Mouse (Mus musculus): Measurements from ENCODE around the gene Igf2bp1. TPM values are rescaled to one million over a fixed set of nuclear protein-coding genes. Genes with fewer than 3 reads are reported as not detected.

Gene Igf2bp1
- polyA plus RNA-seq, 1 experiment = 33.4 TPM

GRCm38 (mm10) chr11:96028130-96028529 is 22.4 kb upstream of the Igf2bp1 start:
- TF ChIP-seq GATA1 (IDR thresholded peaks at IDR 0.05; ENCODE audit: low read length) = no peak

- no peak for TF ChIP-seq GATA1 (IDR thresholded peaks at IDR 0.05; ENCODE audit: low read length)
Observed at GRCm38 (mm10) chr11:96020622-96021021, 14.9 kb upstream of the Igf2bp1 start.

- no peak for TF ChIP-seq GATA1 (IDR thresholded peaks at IDR 0.05; ENCODE audit: low read length)
Observed at GRCm38 (mm10) chr11:96017941-96018351, 12.2 kb upstream of the Igf2bp1 start.

GRCm38 (mm10) chr11:96015421-96015820 is 9.7 kb upstream of the Igf2bp1 start:
- TF ChIP-seq GATA1 (IDR thresholded peaks at IDR 0.05; ENCODE audit: low read length) = no peak

- TF ChIP-seq GATA1 (IDR thresholded peaks at IDR 0.05; ENCODE audit: low read length) = no peak
Observed at GRCm38 (mm10) chr11:96011982-96012381, 6.2 kb upstream of the Igf2bp1 start.

GRCm38 (mm10) chr11:96008827-96009226 is 3.1 kb upstream of the Igf2bp1 start:
- no peak for TF ChIP-seq GATA1 (IDR thresholded peaks at IDR 0.05; ENCODE audit: low read length)

- no peak for TF ChIP-seq GATA1 (IDR thresholded peaks at IDR 0.05; ENCODE audit: low read length)
Observed at GRCm38 (mm10) chr11:96007516-96008235, 1.9 kb upstream of the Igf2bp1 start.

- no peak for TF ChIP-seq GATA1 (IDR thresholded peaks at IDR 0.05; ENCODE audit: low read length)
Observed at GRCm38 (mm10) chr11:96006852-96007515, 1.2 kb upstream of the Igf2bp1 start.

- TF ChIP-seq GATA1 (IDR thresholded peaks at IDR 0.05; ENCODE audit: low read length) = no peak
Observed at GRCm38 (mm10) chr11:96006367-96006851, 669 bp upstream of the Igf2bp1 start.

- TF ChIP-seq GATA1 (IDR thresholded peaks at IDR 0.05; ENCODE audit: low read length) = no peak
Observed at GRCm38 (mm10) chr11:96004793-96005402, 842 bp downstream of the Igf2bp1 start.

GRCm38 (mm10) chr11:96003969-96004792 is 1.6 kb downstream of the Igf2bp1 start:
- no peak for TF ChIP-seq GATA1 (IDR thresholded peaks at IDR 0.05; ENCODE audit: low read length)

- no peak for TF ChIP-seq GATA1 (IDR thresholded peaks at IDR 0.05; ENCODE audit: low read length)
Observed at GRCm38 (mm10) chr11:96003100-96003900, 2.4 kb downstream of the Igf2bp1 start.

- TF ChIP-seq GATA1 (IDR thresholded peaks at IDR 0.05; ENCODE audit: low read length) = no peak
Observed at GRCm38 (mm10) chr11:95994151-95994550, 11.6 kb downstream of the Igf2bp1 start.

GRCm38 (mm10) chr11:95990886-95991708 is 14.6 kb downstream of the Igf2bp1 start:
- TF ChIP-seq GATA1 (IDR thresholded peaks at IDR 0.05; ENCODE audit: low read length) = no peak

All from G1E-ER4 (cell line).